Mouse (Mus musculus) forebrain, embryonic 16.5 days (tissue): ENCODE measurements around the gene Ube2d1. TPM values are rescaled to one million over a fixed set of nuclear protein-coding genes. Genes with fewer than 3 reads are reported as not detected.
A peak's percentile ranks its signal among the peaks of the same experiment; 100 is the strongest.

Experiments used
- ATAC-seq: fragments of 200-750 bp; cut with Nextera tagmentation; 2 replicates; pipeline ENCODE4 v1.8.0; 2017; ENCODE audit warnings: mild to moderate bottlenecking, moderate library complexity
- H3K27ac ChIP-seq: fragments of 300-500 bp; sonication (generic); 2 replicates; pipeline ENCODE4 v1.5.1; 2014; ENCODE audit warnings: low read length, control low read depth
- H3K27me3 ChIP-seq: fragments of 300-500 bp; sonication (generic); replicated peaks from 2 replicates; pipeline ENCODE4 v1.6.1; 2014; ENCODE audit warnings: low read length; ENCODE audit not compliant: control insufficient read depth, insufficient read depth
- H3K36me3 ChIP-seq: fragments of 300-500 bp; sonication (generic); 2 replicates; pipeline ENCODE4 v1.6.1; 2014; ENCODE audit not compliant: control insufficient read depth, insufficient read depth
- H3K4me1 ChIP-seq: fragments of 300-500 bp; sonication (generic); replicated peaks from 2 replicates; pipeline ENCODE4 v1.6.1; 2014; ENCODE audit warnings: low read length; ENCODE audit not compliant: control insufficient read depth, insufficient read depth
- H3K4me2 ChIP-seq: fragments of 300-500 bp; sonication (generic); 2 replicates; pipeline ENCODE4 v1.6.1; 2014; ENCODE audit warnings: mild to moderate bottlenecking, low read length, control low read depth
- H3K4me3 ChIP-seq: fragments of 300-500 bp; sonication (generic); replicated peaks from 2 replicates; pipeline ENCODE4 v1.5.1; 2014; ENCODE audit warnings: mild to moderate bottlenecking, low read length, control low read depth
- H3K9ac ChIP-seq: fragments of 300-500 bp; sonication (generic); replicated peaks from 2 replicates; pipeline ENCODE4 v1.6.1; 2014; ENCODE audit warnings: low read depth, low read length, control low read depth
- H3K9me3 ChIP-seq: fragments of 300-500 bp; sonication (generic); 2 replicates; pipeline ENCODE4 v1.6.1; 2016; ENCODE audit warnings: low read length; ENCODE audit not compliant: control insufficient read depth
- WGBS: fragments of 180-500 bp; shearing (Covaris S2); extraction: QIAGEN DNeasy Blood & Tissue Kit; methylation state at CpG from one replicate; pipeline ENCODE4 v1.1.7; 2014; 5-methylcytosine and 5-hydroxymethylcytosine counted together
- polyA plus RNA-seq: library from polyadenylated mRNA; unstranded; fragments of >200 nt; fragmentation: Nextera tagmentation; extraction: Ambion mirVana; gene quantifications from 2 replicates; pipeline ENCODE4 v1.2.1, GENCODE M21; 2015

The Ube2d1 gene
- polyA plus RNA-seq, 1 experiment from 2014 or later, result 186 TPM

DNA sequence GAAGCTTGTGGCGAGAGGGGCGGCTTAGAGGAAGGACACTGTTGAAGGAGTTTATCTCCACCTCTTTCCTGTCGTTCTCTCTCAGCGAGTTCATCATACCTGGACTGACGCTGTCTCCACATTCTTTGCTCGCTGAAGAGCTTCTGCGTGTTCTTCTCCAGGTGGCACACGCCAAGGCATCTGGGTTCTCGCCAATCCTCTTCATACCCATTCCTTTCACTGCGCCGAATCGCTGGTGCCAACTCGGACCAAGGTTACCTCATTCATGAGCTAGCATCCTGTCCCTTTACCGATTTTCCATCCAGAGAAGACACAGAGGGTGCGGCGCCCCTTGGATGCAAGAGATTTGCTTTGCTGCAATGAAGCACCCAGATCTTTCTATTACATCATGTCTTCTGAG, 15.1 kb upstream of the Ube2d1 start:
- H3K4me2 ChIP-seq, result no peak overlapping the region
- no peaks in the 10 kb centered on the region for H3K9me3 ChIP-seq
- H3K27ac ChIP-seq, result no peak overlapping the region
- no peaks in the 10 kb centered on the region for H3K36me3 ChIP-seq
- H3K4me3 ChIP-seq, result no peak overlapping the region
- no peak overlapping the region for H3K9ac ChIP-seq
- H3K4me1 ChIP-seq, result no peaks in the 10 kb centered on the region
- ATAC-seq, result no peak
- no peaks in the 10 kb centered on the region for H3K27me3 ChIP-seq
- 84% methylated on average over 16 of the region's 16 CpGs for WGBS

- ATAC-seq, result no peak
- Histone ChIP-seq H3K4me2 (no peak overlapping the region), H3K9me3 (no peaks in the 10 kb centered on the region), H3K36me3 (no peaks in the 10 kb centered on the region), H3K4me3 (no peak overlapping the region), H3K27me3 (no peaks in the 10 kb centered on the region), H3K9ac (no peak overlapping the region), H3K4me1 (0 out of 2 replicates have a peak, but pooled peaks cover 3% of the 10 kb centered on the region), H3K27ac (no peak overlapping the region)
- WGBS, result 47% methylated on average over 4 of the region's 4 CpGs
Observed at GRCm38 (mm10) chr10:71293245-71293644, 8.2 kb upstream of the Ube2d1 start.

GRCm38 (mm10) chr10:71292254-71292653, 7.2 kb upstream of the Ube2d1 start:
- Histone ChIP-seq H3K9me3 (no peaks in the 10 kb centered on the region), H3K27ac (no peak overlapping the region), H3K9ac (no peak overlapping the region), H3K36me3 (no peaks in the 10 kb centered on the region), H3K4me1 (0 out of 2 replicates have a peak, but pooled peaks cover 3% of the 10 kb centered on the region), H3K4me3 (no peak overlapping the region), H3K4me2 (no peak overlapping the region), H3K27me3 (no peaks in the 10 kb centered on the region)
- 16% methylated on average over 5 of the region's 11 CpGs for WGBS
- ATAC-seq, result no peak

GRCm38 (mm10) chr10:71291801-71292200, 6.7 kb upstream of the Ube2d1 start:
- Histone ChIP-seq H3K4me3 (no peak overlapping the region), H3K9me3 (no peaks in the 10 kb centered on the region), H3K4me1 (0 out of 2 replicates have a peak, but pooled peaks cover 3% of the 10 kb centered on the region), H3K36me3 (no peaks in the 10 kb centered on the region), H3K27me3 (no peaks in the 10 kb centered on the region), H3K4me2 (no peak overlapping the region), H3K27ac (no peak overlapping the region), H3K9ac (no peak overlapping the region)
- ATAC-seq, result no peak
- WGBS, result 31% methylated on average over 4 of the region's 4 CpGs

DNA sequence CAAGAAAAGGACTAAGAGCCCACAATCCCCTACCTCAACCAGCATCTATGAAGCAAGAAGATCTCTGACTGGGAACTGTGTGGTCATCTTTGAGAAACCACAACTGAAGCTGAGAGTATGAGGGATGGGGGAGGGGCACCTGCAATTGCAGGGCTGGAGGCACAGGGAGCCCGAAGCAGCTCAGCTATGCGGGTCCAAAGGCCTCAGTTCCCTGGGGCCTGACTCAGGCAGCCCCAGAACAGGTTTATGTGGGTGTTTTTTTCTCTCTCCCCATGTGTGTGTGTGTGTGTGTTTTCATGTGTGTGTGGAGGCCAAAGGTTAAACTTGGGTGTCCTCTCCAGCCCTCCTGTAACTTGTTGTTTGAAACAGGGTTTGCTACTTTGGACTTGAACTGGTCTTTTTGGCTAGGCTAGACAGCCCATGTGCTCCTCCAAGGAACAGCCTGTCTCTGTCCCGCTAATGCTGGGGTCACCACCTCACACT, 6.2 kb upstream of the Ube2d1 start:
- Histone ChIP-seq H3K27ac (no peak overlapping the region), H3K9ac (no peak overlapping the region), H3K4me2 (no peak overlapping the region), H3K36me3 (no peaks in the 10 kb centered on the region), H3K4me3 (no peak overlapping the region), H3K27me3 (no peaks in the 10 kb centered on the region), H3K9me3 (no peaks in the 10 kb centered on the region), H3K4me1 (0 out of 2 replicates have a peak, but pooled peaks cover 3% of the 10 kb centered on the region)
- WGBS, result 28% methylated on average over 3 of the region's 3 CpGs
- no peak for ATAC-seq

- Histone ChIP-seq H3K36me3 (no peaks in the 10 kb centered on the region), H3K4me3 (peak overlapping the region; percentile 99), H3K27me3 (no peaks in the 10 kb centered on the region), H3K9ac (peak overlapping the region; percentile 100), H3K27ac (peak overlapping the region; percentile 87), H3K9me3 (no peaks in the 10 kb centered on the region), H3K4me2 (peak overlapping the region; percentile 64), H3K4me1 (peaks cover 35% of the 10 kb centered on the region)
- 0% methylated on average over 41 of the region's 41 CpGs for WGBS
- ATAC-seq, result peak; percentile 74
Observed at GRCm38 (mm10) chr10:71284511-71285125, 444 bp downstream of the Ube2d1 start.

DNA sequence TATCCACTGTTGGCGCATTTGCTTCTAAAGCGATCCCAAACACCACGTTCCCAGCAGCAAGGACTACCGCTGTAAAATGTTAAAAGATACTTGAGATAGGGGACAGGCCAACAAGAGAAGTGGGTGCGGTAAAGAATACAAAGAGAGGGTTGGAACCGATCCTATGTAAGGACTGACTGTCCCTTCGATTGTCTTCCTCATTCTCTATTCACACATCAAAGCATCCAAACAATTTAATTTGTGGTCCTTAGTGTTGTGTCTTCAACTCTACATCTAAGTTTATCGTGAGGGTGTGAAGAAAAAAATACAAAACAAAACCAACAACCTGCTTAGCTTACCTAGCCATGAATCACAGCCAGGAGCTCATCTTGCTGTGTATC, 941 bp downstream of the Ube2d1 start:
- Histone ChIP-seq H3K4me2 (peak overlapping the region; percentile 64), H3K9me3 (no peaks in the 10 kb centered on the region), H3K4me3 (peak overlapping the region; percentile 99), H3K9ac (peak overlapping the region; percentile 100), H3K36me3 (no peaks in the 10 kb centered on the region), H3K27ac (peak overlapping the region; percentile 87), H3K4me1 (peaks cover 36% of the 10 kb centered on the region), H3K27me3 (no peaks in the 10 kb centered on the region)
- 3% methylated on average over 8 of the region's 8 CpGs for WGBS
- ATAC-seq, result no peak

GRCm38 (mm10) chr10:71273008-71273739, 11.9 kb downstream of the Ube2d1 start:
- Histone ChIP-seq H3K36me3 (no peaks in the 10 kb centered on the region), H3K27ac (peak overlapping the region; percentile 70), H3K4me1 (peaks cover 18% of the 10 kb centered on the region), H3K4me2 (no peak overlapping the region), H3K4me3 (no peak overlapping the region), H3K27me3 (no peaks in the 10 kb centered on the region), H3K9me3 (no peaks in the 10 kb centered on the region), H3K9ac (no peak overlapping the region)
- ATAC-seq, result peak; percentile 83
- WGBS, result 47% methylated on average over 9 of the region's 9 CpGs

DNA sequence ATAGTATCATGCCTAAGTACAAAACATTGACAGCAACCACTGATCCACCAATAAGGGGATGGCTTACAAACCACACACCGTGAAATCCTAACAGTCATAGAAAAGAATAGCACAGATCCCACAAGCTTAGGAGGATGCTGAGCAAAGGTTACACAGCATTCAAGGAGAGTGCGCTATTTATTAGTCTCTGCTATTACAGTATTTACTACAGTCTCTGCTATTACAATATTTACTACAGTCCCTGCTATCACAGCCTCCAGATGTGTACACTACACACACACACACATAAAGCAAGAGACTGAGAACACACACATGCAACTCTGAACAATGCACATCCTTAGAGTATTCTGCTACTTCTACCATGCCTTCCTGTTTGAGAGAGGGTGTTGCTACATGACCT, 17.1 kb downstream of the Ube2d1 start:
- Histone ChIP-seq H3K9ac (no peak overlapping the region), H3K9me3 (no peaks in the 10 kb centered on the region), H3K27me3 (no peaks in the 10 kb centered on the region), H3K4me1 (peaks cover 28% of the 10 kb centered on the region), H3K4me3 (no peak overlapping the region), H3K36me3 (no peaks in the 10 kb centered on the region), H3K27ac (no peak overlapping the region), H3K4me2 (no peak overlapping the region)
- no peak for ATAC-seq
- 93% methylated on average over 2 of the region's 2 CpGs for WGBS
